Mouse (Mus musculus): Measurements from ENCODE around the gene Gm49388.

GRCm38 (mm10) chr7:127746494-127747491 is 38.6 kb upstream of the Gm49388 start:
- TF ChIP-seq CTCF (conservative IDR thresholded peaks at IDR 0.05; ENCODE audit: insufficient read depth, insufficient read length, low read depth, low read length) (no peak), POLR2A (IDR thresholded peaks at IDR 0.05; ENCODE audit: low read depth, low read length) (no peak)
